Mouse (Mus musculus): ENCODE data around the gene Dact3.

Gene Dact3

GRCm38 (mm10) chr7:16891641-16892351 lies 16.7 kb downstream of the Dact3 start, which contains the start of gene Gng8:
TSS of gene Gng8 (plus strand) at chr7:16891786.
- peak; percentile 82 for DNase-seq (ENCODE audit: low read depth, low spot score)

GRCm38 (mm10) chr7:16892352-16892730 lies 17.2 kb downstream of the Dact3 start:
- DNase-seq (ENCODE audit: low read depth, low spot score), result no peak

- DNase-seq (ENCODE audit: low read depth, low spot score), result no peak
These were observed 18.5 kb downstream of the Dact3 start for GRCm38 (mm10) chr7:16893612-16894011.

GRCm38 (mm10) chr7:16894279-16894678 lies 19.2 kb downstream of the Dact3 start:
- DNase-seq (ENCODE audit: low read depth, low spot score), result no peak

GRCm38 (mm10) chr7:16895000-16895399 lies 19.9 kb downstream of the Dact3 start:
- peak; percentile 61 for DNase-seq (ENCODE audit: low read depth, low spot score)

GRCm38 (mm10) chr7:16895511-16895910 lies 20.4 kb downstream of the Dact3 start:
- DNase-seq (ENCODE audit: low read depth, low spot score), result no peak

- DNase-seq (ENCODE audit: low read depth, low spot score), result no peak
These were observed 25.4 kb downstream of the Dact3 start for GRCm38 (mm10) chr7:16900526-16900925.

GRCm38 (mm10) chr7:16903439-16903955 lies 28.4 kb downstream of the Dact3 start:
- no peak for DNase-seq (ENCODE audit: low read depth, low spot score)

- no peak for DNase-seq (ENCODE audit: low read depth, low spot score)
These were observed 29.1 kb downstream of the Dact3 start for GRCm38 (mm10) chr7:16904120-16904675.

GRCm38 (mm10) chr7:16905491-16906021 lies 30.4 kb downstream of the Dact3 start:
- no peak for DNase-seq (ENCODE audit: low read depth, low spot score)

GRCm38 (mm10) chr7:16906281-16906680 lies 31.2 kb downstream of the Dact3 start, which contains the start of gene Ptgir:
TSS of gene Ptgir (plus strand) at chr7:16906490.
- DNase-seq (ENCODE audit: low read depth, low spot score), result peak; percentile 75

GRCm38 (mm10) chr7:16906889-16907559 lies 31.9 kb downstream of the Dact3 start:
- no peak for DNase-seq (ENCODE audit: low read depth, low spot score)

GRCm38 (mm10) chr7:16907842-16908241 lies 32.7 kb downstream of the Dact3 start:
- DNase-seq (ENCODE audit: low read depth, low spot score), result no peak

- DNase-seq (ENCODE audit: low read depth, low spot score), result no peak
These were observed 33.2 kb downstream of the Dact3 start for GRCm38 (mm10) chr7:16908367-16908766.

- no peak for DNase-seq (ENCODE audit: low read depth, low spot score)
These were observed 33.7 kb downstream of the Dact3 start for GRCm38 (mm10) chr7:16908859-16909258.

- DNase-seq (ENCODE audit: low read depth, low spot score), result no peak
These were observed 34.8 kb downstream of the Dact3 start for GRCm38 (mm10) chr7:16909909-16910308.

GRCm38 (mm10) chr7:16911904-16912303 lies 36.8 kb downstream of the Dact3 start:
- no peak for DNase-seq (ENCODE audit: low read depth, low spot score)

- peak; percentile 78 for DNase-seq (ENCODE audit: low read depth, low spot score)
These were observed 37.2 kb downstream of the Dact3 start for GRCm38 (mm10) chr7:16912360-16912759.

GRCm38 (mm10) chr7:16913806-16914452 lies 38.8 kb downstream of the Dact3 start:
- DNase-seq (ENCODE audit: low read depth, low spot score), result no peak

GRCm38 (mm10) chr7:16914453-16915343 lies 39.6 kb downstream of the Dact3 start:
- no peak for DNase-seq (ENCODE audit: low read depth, low spot score)
